Mouse (Mus musculus): ENCODE data around the gene Tnks1bp1. TPM values are rescaled to one million over a fixed set of nuclear protein-coding genes. Genes with fewer than 3 reads are reported as not detected.

Tnks1bp1 gene
- polyA plus RNA-seq, 1 experiment, result 55.4 TPM

DNA sequence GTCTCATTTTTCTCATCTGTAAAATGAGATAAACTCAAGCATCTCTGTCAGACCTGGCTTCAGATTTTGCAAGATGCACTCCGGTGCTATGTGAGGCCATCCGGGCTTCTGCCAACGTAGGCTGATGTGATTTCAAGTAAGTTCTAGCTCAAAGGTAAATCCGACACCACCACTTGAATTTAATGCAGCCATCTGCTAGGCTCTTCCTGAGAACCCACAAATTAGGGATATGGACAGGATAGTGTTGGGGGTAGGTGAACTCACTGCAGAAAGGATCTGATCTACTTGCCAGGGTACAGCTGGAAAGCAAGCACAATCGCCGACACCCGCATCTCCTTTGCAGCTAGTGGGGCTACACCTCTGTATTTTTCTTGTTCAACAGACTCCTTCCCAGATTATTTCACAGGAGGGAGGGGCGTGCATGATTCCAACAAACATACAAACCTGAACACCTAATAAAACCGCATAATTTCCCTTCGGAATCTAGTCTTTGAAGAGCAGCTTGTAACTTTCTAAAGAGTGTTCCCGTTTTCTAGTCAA is 11.2 kb upstream of the Tnks1bp1 start:
- TF ChIP-seq POLR2A (IDR thresholded peaks at IDR 0.05; ENCODE audit: extremely low read depth, insufficient read depth, low read length) (no peak), CTCF (IDR thresholded peaks at IDR 0.05; ENCODE audit: extremely low read depth, insufficient read depth, low read length) (no peak)
- H3K4me1 ChIP-seq (ENCODE audit: control insufficient read depth, insufficient read depth, low read length), result peaks cover 7% of the 10 kb centered on the region; the same call in 1 of the 2 replicates
- H3K27ac ChIP-seq (ENCODE audit: insufficient read depth, low read length), result 0 out of 2 replicates have a peak overlapping the region, but pooled peaks have one; percentile 14
- H3K4me3 ChIP-seq (ENCODE audit: insufficient read depth, low read length), result peak overlapping the region; percentile 95

GRCm38 (mm10) chr2:85037047-85038026 is 10.5 kb upstream of the Tnks1bp1 start, which contains the start of the genes Ssrp1 and P2rx3:
Ssrp1 (plus strand) TSS chr2:85037234.
P2rx3 (minus strand) TSS chr2:85037462.
- peak within 1 kb of the TSS; percentile 34 for H3K27ac ChIP-seq (ENCODE audit: insufficient read depth, low read length)
- H3K4me3 ChIP-seq (ENCODE audit: insufficient read depth, low read length), result peak within 1 kb of the TSS; percentile 95
- TF ChIP-seq CTCF (IDR thresholded peaks at IDR 0.05; ENCODE audit: extremely low read depth, insufficient read depth, low read length), result no peak
- peak; percentile 74 for TF ChIP-seq POLR2A (IDR thresholded peaks at IDR 0.05; ENCODE audit: extremely low read depth, insufficient read depth, low read length)
- H3K4me1 ChIP-seq (ENCODE audit: control insufficient read depth, insufficient read depth, low read length), result peaks cover 7% of the 10 kb centered on the region; the same call in 1 of the 2 replicates

GRCm38 (mm10) chr2:85038336-85038735 is 9.5 kb upstream of the Tnks1bp1 start:
- peak overlapping the region; percentile 95; the same call in 1 of the 2 replicates for H3K4me3 ChIP-seq (ENCODE audit: insufficient read depth, low read length)
- peaks cover 7% of the 10 kb centered on the region; the same call in 1 of the 2 replicates for H3K4me1 ChIP-seq (ENCODE audit: control insufficient read depth, insufficient read depth, low read length)
- H3K27ac ChIP-seq (ENCODE audit: insufficient read depth, low read length), result no peak overlapping the region
- TF ChIP-seq CTCF (IDR thresholded peaks at IDR 0.05; ENCODE audit: extremely low read depth, insufficient read depth, low read length), result no peak
- TF ChIP-seq POLR2A (IDR thresholded peaks at IDR 0.05; ENCODE audit: extremely low read depth, insufficient read depth, low read length), result no peak

DNA sequence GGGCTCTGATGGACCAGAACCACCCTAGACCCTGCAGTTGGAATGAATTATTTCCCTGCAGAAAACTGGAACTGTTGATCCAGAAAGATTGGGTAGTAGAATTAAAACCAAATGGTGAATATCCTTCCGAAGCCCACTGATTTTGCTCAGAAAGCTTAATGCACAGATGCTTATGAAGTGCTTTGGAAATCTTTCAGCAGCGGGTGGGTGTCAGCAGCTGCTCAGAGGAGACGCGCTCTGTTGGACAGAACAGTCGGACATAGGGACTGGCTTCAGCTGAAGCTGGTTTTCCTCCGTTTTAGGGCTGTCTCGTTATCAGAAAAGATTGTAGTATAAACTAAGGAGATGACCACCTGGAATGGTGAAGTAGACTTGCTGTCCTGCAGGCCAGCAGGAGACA is 4.2 kb upstream of the Tnks1bp1 start:
- Histone ChIP-seq H3K4me3 (ENCODE audit: insufficient read depth, low read length) (no peak overlapping the region), H3K4me1 (ENCODE audit: control insufficient read depth, insufficient read depth, low read length) (no peaks in the 10 kb centered on the region), H3K27ac (ENCODE audit: insufficient read depth, low read length) (no peak overlapping the region)
- no peak for TF ChIP-seq CTCF (IDR thresholded peaks at IDR 0.05; ENCODE audit: extremely low read depth, insufficient read depth, low read length)
- no peak for TF ChIP-seq POLR2A (IDR thresholded peaks at IDR 0.05; ENCODE audit: extremely low read depth, insufficient read depth, low read length)

DNA sequence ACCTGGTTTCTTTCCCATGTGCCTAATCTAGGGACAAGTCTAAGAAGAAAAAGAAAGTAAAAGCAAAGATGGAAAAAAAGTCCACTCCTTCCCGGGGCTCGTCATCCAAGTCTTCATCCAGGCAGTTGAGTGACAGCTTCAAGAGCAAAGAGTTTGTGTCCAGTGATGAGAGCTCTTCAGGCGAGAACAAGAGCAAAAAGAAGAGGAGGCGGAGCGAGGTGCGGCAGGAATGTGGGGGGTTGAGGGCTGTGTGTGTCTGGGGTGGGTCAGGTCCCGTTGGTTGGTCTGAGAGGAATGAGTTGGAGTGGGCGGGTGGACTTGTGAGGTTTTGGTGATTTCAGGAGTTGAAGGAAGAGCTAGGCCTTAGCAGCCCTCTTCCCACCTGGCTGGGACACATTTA is 1.6 kb upstream of the Tnks1bp1 start:
- Histone ChIP-seq H3K4me3 (ENCODE audit: insufficient read depth, low read length) (no peak overlapping the region), H3K4me1 (ENCODE audit: control insufficient read depth, insufficient read depth, low read length) (peaks cover 2% of the 10 kb centered on the region; the same call in 1 of the 2 replicates), H3K27ac (ENCODE audit: insufficient read depth, low read length) (no peak overlapping the region)
- TF ChIP-seq POLR2A (IDR thresholded peaks at IDR 0.05; ENCODE audit: extremely low read depth, insufficient read depth, low read length) (no peak), CTCF (IDR thresholded peaks at IDR 0.05; ENCODE audit: extremely low read depth, insufficient read depth, low read length) (no peak)

DNA sequence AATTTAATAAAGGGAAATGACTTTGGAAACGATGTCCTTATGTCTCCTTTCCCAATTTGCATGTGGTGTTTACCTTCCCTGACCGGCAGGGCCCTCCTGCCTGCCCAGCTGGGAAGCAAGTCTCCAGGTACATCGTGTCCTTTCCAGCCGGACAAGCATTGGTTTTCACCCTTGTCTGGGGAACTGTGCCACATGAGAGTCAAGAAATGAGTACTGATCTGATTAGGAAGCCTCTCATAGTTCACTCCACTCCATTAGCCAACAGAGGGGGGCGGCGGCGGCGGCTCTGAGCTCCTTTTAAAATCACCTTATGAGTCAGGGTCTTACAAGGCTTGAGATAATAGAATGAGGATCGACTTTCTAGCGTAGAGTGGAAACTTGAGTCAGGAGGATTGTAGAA is 741 bp upstream of the Tnks1bp1 start:
- Histone ChIP-seq H3K4me1 (ENCODE audit: control insufficient read depth, insufficient read depth, low read length) (peaks cover 4% of the 10 kb centered on the region; the same call in 1 of the 2 replicates), H3K4me3 (ENCODE audit: insufficient read depth, low read length) (peak overlapping the region; percentile 87), H3K27ac (ENCODE audit: insufficient read depth, low read length) (no peak overlapping the region)
- TF ChIP-seq POLR2A (IDR thresholded peaks at IDR 0.05; ENCODE audit: extremely low read depth, insufficient read depth, low read length), result no peak

GRCm38 (mm10) chr2:85048168-85048751 is 438 bp downstream of the Tnks1bp1 start:
- peak overlapping the region; percentile 87 for H3K4me3 ChIP-seq (ENCODE audit: insufficient read depth, low read length)
- peaks cover 4% of the 10 kb centered on the region; the same call in 1 of the 2 replicates for H3K4me1 ChIP-seq (ENCODE audit: control insufficient read depth, insufficient read depth, low read length)
- TF ChIP-seq CTCF (IDR thresholded peaks at IDR 0.05; ENCODE audit: extremely low read depth, insufficient read depth, low read length) (no peak), POLR2A (IDR thresholded peaks at IDR 0.05; ENCODE audit: extremely low read depth, insufficient read depth, low read length) (no peak)
- peak overlapping the region; percentile 99 for H3K27ac ChIP-seq (ENCODE audit: insufficient read depth, low read length)

DNA sequence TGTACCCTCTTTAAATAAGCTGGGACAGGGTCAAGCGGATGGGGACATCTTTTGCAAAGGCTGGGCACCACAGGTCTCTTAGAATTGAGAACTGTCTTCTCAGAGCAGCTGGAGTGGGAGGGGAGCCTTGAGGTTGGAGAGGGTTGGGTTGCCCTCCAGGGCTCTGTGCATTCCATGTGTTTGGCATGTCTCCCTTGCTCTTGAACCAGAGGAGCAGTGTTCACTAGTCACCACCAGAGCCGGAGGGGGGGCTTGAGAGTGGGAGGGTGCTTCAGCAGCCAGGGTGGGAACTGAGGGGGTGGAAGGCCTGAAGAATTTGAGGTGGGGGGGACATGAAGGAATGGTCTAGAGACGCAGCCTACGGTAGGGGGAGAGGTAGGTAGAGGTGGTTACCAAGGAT is 1.5 kb downstream of the Tnks1bp1 start:
- TF ChIP-seq CTCF (IDR thresholded peaks at IDR 0.05; ENCODE audit: extremely low read depth, insufficient read depth, low read length) (no peak), POLR2A (IDR thresholded peaks at IDR 0.05; ENCODE audit: extremely low read depth, insufficient read depth, low read length) (no peak)
- H3K27ac ChIP-seq (ENCODE audit: insufficient read depth, low read length), result no peak overlapping the region
- H3K4me3 ChIP-seq (ENCODE audit: insufficient read depth, low read length), result peak overlapping the region; percentile 87
- H3K4me1 ChIP-seq (ENCODE audit: control insufficient read depth, insufficient read depth, low read length), result peaks cover 4% of the 10 kb centered on the region; the same call in 1 of the 2 replicates

GRCm38 (mm10) chr2:85050001-85050634 is 2.3 kb downstream of the Tnks1bp1 start:
- peak overlapping the region; percentile 86 for H3K27ac ChIP-seq (ENCODE audit: insufficient read depth, low read length)
- TF ChIP-seq POLR2A (IDR thresholded peaks at IDR 0.05; ENCODE audit: extremely low read depth, insufficient read depth, low read length), result no peak
- TF ChIP-seq CTCF (IDR thresholded peaks at IDR 0.05; ENCODE audit: extremely low read depth, insufficient read depth, low read length), result no peak
- H3K4me1 ChIP-seq (ENCODE audit: control insufficient read depth, insufficient read depth, low read length), result peaks cover 4% of the 10 kb centered on the region; the same call in 1 of the 2 replicates
- peak overlapping the region; percentile 87 for H3K4me3 ChIP-seq (ENCODE audit: insufficient read depth, low read length)

Measured in cortical plate, adult 2 months (tissue).